Mouse (Mus musculus): Measurements from ENCODE around the gene Racgap1. TPM values are rescaled to one million over a fixed set of nuclear protein-coding genes. Genes with fewer than 3 reads are reported as not detected.

The Racgap1 gene
- total RNA-seq, 2 experiments from 2014 or later = 248 to 292 TPM

DNA sequence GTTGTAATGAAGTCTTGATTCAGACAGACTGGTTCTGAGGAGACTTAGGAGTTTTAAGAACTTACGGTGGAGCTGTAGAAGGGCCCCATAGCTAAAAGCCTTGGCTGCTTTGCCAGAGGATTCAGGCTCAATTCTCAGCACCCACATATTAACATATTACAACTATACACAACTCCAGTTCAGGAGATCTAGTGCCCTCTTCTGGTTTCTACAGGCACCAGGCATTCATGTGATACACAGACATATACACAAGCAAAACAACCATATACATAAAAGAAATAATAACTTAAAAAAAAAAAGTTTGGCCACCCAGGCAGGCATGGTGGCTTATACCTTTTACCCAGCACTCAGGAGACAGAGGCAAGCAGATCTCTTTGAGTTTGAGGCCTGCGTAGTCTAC lies 16.1 kb upstream of the Racgap1 start:
- no peak for ATAC-seq (replicated peaks; ENCODE audit: low FRiP score, poor library complexity, severe bottlenecking)

DNA sequence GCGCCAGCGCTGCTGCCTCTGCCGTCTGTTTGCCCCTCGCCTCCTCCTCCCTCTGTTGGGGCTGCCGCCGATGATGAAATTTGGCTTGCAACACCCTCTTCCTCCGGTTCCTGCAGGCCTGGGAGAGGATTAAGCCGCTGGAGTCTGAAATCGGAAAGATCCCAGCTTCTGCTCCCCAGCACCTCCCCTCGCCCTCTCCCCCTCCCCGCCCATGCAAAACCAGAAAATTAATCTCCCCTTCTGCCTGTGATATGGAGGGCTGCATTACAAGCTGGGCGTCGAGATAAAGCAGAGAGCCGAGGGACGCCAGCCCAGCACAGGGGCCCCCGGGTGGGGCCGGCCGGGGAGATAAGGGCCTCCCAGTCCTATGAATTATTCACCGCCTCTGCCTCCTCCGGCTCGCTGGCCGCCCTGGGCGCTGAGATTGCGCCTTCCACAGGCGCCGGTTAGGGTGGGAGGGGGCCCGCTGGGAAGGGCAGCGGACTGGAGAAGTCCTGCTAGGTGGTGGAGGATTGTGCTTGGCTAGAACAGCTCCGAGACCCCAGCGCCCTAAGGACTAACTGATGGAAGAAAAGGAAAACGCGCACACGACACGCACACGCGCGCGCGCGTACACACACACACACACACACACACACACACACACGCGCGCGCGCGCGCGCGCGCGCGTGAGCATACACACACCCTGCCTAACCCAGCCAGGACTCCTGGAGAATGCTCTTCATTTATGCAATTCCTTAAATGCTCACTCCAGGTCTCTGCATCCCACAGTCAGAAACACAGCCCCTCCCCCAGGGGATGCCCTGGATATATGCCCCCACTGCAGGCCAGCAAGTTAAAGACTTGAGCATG lies 13.4 kb upstream of the Racgap1 start:
- ATAC-seq (replicated peaks; ENCODE audit: low FRiP score, poor library complexity, severe bottlenecking) = peak; percentile 68

DNA sequence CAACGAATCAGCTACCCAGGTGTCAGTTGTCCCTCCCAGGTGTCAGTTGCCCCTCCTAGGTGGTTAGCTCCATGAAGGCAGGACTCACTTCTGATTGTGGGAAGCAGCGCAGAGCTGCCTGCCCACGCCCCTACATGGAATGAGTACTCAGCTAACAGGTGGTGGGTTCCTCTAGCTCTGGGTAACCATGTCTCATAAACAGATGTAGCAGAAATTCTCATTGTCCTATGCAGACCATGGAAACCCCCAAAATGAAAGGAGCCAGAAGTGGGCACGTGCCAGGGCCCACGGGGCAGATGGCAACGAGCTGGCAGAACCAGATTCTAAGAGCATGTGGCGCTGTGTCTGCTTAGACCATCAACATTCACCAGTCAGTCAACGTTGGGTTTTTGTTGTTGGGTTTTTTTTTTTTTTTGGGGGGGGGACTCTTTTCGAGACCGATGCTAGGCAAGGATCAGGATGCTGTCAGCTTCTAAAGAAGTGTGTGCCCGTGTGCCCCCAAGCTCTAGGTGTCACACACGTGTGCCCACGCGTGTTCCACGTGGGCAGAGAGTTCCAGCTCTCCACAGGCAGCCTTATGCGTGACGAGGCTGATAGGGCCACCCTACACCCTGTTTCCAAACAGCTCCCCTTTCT lies 12.6 kb upstream of the Racgap1 start:
- ATAC-seq (replicated peaks; ENCODE audit: low FRiP score, poor library complexity, severe bottlenecking) = no peak

DNA sequence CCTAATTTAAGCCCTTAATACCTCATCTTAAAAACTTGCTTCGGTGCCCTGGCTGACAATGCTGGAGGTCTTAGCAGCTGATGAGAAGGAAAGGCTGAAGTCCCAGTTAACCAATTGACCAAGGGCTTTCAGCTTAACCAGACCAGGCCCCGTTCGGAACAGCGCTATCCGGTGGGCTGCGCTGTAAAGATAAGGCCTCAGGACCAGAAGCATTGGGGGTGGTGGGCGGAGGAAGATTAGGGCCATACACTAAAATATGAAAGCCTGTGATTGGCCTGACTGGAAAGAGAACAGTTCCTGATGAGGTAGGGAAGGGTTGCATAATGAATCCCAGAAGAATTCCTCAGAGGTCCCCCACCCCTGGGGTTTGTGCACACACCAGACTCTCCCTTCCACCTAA lies 10.9 kb upstream of the Racgap1 start:
- no peak for ATAC-seq (replicated peaks; ENCODE audit: low FRiP score, poor library complexity, severe bottlenecking)

DNA sequence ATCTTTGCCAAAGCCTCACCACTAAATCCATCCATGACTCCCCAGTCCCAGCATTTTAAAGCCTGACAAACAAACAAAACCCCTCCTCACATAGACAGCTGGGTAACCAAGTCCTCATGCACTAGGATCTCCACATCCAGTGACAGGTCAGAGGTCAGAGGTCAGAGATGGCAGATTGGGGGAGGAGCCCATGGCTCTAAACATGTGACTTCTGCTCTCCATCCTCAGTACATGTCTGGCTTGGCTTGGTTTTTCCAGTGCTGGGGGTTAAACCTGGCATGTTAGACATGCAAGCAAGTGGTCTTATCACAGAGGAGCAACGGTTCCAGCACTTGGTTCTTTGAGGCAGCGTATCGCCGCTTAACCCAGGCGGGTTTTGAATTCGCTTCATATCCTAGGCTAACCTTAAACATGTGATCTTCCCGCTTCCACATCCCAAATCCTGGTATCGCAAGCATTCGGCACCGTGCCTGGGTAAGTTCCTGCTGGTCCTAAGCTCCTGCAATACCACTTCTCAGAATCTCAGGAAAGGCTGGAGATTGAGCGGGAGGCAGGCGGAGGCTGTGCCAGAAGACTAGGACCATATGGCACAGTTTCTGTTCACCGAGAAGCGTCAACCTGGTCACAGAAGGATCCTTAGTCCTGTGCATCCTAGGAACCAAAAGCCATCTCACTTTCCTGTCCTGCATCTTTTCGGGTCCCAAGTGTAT lies 9.8 kb upstream of the Racgap1 start:
- no peak for ATAC-seq (replicated peaks; ENCODE audit: low FRiP score, poor library complexity, severe bottlenecking)

DNA sequence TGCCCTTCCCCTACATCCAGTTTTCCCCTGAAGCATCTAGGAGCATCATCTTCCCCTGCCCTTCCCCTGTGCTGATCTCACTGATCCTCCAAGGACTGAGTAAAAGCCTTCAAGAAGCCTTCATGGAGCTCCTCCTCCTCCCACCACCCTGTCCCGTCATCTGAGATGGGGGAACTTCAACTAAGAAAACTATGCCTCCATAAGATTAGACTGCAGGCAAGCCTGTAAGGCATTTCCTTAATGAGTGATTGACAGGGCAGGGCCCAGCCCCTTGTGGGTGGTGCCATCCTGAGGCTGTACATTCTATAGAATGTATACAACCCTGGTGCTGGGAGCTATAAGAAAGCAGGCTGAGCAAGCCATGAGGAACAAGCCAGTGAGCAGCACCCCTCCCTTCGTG lies 7.0 kb upstream of the Racgap1 start:
- ATAC-seq (replicated peaks; ENCODE audit: low FRiP score, poor library complexity, severe bottlenecking) = no peak

DNA sequence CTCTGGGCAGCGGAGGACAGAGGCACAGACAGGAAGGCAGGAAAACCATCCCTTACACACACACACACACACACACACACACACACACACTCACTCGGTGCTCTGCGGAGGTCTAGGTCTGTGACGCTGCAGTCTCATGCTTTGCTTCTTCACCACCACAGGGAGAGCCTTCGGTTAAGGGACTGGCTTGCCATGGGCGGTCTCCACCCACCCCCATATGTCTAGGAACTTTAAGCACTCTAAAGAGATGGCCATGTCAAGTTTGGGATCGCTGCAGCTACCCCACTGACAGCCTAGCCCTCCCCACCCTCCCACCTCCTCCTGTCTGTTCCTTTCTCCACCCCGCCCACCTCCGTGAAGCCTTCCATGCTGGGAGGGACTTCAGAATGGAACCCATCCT lies 4.5 kb upstream of the Racgap1 start:
- ATAC-seq (replicated peaks; ENCODE audit: low FRiP score, poor library complexity, severe bottlenecking) = no peak

DNA sequence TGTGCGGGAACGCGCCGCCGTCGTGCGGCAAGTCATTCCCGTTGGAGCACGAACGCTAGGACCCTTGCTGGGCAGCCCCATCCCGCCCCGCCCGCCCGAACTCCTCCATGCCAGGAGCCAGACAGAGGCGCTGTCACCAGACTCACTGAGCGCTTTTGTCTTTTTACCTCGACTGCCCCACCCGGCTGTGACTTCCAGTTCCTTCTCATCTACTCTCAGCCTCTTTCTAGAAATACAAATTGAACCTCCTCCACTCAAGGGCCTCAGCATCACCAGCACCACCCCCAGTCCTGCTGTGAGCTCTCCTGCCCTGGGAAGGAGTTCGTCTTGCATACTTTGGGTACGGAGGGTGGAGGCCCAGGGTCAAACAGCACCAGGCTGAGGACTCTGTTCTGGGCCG lies 2.4 kb upstream of the Racgap1 start:
- no peak for ATAC-seq (replicated peaks; ENCODE audit: low FRiP score, poor library complexity, severe bottlenecking)

DNA sequence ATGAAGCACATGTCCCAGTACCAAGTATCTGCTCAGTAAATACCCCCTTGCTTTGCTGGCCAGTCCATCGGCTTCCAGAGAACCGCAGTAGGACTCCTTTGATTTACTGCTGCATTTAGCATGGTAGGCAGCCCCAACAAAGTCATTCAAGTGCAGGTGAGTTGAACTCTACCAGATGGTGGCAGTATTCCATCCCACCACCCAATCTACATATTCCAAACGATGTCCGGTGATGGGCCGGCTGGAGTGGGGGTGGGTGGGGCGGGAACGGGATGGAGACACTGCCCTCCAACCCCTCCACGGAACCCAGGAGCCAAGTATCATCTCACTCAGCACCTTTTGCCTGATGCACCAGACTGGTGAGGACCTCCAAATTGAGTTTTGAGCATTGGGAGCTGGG lies 1.8 kb upstream of the Racgap1 start:
- ATAC-seq (replicated peaks; ENCODE audit: low FRiP score, poor library complexity, severe bottlenecking) = no peak

DNA sequence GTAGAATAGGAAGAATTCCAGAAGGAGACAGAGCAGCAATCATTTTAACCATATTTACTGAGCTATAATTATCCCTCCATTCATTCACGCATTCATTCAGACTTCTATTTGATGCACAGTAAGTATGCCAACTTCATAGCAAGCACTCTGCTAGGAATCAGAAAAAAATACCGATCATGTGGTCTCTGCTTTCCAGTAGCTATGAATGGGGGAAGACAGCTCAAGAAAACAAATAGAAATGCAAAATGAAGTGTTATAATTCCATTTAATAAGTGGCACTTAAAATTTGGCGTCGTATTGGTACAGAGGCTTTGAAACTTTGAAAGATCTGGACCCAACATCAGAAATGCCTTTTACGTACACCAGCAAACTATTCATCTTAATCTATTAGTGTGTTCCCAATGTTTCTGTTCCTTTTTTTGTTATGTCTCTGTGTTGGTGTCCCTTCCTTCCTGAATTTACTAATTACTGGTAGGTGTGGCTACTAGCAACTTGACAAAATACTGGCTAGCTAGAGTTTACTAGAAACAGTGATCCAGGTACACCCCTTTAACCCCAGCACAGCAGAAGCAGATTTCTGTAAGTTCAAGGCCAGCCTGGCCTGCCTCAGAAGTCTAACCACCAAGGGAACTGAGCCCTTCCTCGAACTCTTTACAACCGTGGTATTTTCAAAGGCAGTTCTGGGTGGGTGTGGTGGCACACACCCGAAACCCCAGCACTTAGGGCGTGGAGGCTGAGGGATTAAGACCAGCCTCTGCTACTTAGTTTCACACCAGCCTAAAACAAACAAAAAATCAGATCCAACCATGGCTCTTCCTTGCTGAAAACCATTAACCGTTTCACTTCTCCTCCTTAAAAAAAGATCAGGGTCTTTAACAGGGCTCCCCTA lies 772 bp upstream of the Racgap1 start:
- peak; percentile 54 for ATAC-seq (replicated peaks; ENCODE audit: low FRiP score, poor library complexity, severe bottlenecking)

DNA sequence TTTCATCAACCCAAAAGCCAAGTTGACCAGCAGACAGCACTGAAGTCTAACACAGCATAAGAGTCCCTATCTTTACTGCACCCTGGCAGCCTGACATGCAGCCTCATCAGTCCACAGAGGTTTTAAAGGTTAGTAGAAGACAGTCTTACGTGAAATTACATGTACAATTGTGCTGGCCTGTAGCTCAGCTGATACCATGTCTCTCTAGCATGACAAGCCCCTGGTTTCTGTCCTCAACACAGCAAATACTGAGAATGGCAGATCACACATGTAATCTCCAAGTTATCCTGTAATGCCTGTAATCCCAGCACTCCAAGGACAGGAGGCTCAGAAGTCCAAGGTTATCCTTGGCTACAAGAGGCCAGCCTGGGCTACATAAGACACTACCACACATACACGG lies 1.2 kb downstream of the Racgap1 start:
- ATAC-seq (replicated peaks; ENCODE audit: low FRiP score, poor library complexity, severe bottlenecking) = 0 out of 2 replicates have a peak, but pooled peaks have one; percentile 10

DNA sequence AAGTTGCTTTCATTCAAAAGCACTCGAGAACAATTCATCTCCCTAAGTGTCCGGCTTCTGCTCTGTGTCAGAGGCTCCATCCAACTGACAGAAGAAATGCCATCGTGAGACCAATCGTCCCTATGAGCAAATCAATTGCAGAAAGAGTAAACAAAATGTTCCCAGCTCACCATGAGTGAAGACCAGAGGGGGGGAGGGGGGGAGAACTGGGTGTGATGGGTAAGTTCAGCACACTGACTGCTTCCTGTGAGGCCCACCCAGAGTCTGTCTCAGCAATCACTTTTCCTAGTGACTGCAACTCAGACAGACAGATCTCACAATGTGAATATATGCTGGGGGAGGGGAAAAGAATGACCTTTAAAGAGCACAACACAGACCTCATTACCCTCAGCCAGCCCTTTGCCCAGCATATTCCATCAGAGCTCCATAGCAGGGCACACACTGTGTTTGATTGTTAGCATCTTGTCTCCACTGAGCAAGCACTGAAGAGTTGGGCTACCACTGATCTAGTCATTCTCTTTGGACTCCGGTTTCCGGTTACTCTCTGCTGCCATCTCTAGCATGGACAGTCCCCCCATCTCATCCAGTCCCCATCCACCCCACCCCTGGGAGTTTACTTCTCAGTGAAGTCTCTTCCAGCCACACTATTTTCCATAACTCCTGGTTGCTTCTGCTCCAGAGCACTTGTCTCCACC lies 2.2 kb downstream of the Racgap1 start:
- no peak for ATAC-seq (replicated peaks; ENCODE audit: low FRiP score, poor library complexity, severe bottlenecking)

DNA sequence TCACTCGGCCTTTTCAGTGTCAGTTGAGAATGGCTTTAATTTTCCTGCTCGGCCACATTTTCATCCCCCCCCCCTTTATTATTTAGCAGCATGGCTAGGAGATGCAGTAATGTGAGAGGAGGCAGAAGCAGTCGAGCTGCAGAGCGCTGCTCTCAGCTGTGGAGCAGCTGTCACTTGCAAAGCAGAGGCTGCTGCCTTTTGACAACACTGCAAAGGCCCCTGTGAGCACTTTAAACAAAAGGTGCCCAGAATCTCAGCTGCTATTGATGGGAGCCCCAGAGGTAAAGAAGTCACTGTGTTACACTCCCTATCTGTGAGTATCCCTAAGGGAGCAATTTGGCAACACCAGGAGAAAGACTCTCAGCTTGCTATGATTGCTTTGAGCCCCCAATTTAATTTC lies 3.1 kb downstream of the Racgap1 start:
- ATAC-seq (replicated peaks; ENCODE audit: low FRiP score, poor library complexity, severe bottlenecking) = no peak

DNA sequence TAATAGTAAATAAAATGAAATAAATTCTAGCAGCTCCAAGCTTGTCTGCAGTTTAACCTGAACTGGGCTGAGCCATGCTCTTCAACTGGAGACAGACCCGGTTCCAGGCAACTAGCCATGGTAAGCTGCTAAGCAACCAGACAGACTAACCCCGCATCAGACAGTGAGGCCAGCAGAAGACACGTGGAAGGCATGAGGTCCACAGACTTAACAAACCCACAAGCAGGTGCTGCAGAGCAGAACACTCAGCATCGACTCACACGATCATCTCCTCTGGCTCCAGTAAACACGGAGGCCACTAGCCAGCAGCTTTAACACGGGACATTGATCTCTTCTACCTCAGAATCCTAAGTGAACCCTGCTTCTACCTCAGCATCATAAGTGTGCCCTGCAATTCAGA lies 6.7 kb downstream of the Racgap1 start:
- ATAC-seq (replicated peaks; ENCODE audit: low FRiP score, poor library complexity, severe bottlenecking) = no peak

DNA sequence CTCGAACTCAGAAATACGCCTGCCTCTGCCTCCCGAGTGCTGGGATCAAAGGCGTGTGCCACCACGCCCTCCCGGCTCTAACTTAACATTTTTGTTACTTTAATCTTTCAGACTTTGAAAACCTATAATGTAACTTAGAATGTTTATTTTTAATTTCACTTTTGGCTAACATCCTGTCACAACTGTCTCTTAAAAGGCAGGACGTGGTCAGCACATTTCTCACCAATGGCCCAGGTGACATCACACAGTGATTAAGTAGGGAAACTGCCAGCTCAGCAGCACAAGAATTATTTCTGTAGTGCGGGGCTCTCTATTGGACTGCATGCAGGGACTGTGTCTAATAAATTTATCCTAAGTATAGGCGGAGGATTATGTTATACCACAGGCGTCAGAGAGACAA lies 7.6 kb downstream of the Racgap1 start:
- ATAC-seq (replicated peaks; ENCODE audit: low FRiP score, poor library complexity, severe bottlenecking) = no peak

DNA sequence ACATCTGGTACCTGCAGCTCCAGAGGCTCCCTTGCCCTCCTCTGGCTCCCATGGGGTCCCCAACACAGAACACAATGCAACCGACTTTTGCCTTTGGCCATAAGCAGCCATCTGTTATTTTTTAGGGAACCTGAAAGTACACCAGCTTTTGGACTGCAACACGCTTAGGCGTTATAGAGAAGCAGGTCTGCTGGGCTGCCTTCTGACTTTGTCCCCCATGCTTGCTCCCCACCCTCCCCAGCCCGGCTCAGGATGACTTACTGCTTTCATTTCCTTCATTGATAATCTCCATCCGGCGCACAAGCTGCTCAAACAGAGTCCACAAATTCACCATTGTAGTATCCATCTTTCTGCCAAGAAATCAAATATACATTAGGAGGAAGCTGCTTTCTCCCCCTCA lies 8.8 kb downstream of the Racgap1 start:
- ATAC-seq (replicated peaks; ENCODE audit: low FRiP score, poor library complexity, severe bottlenecking) = no peak

DNA sequence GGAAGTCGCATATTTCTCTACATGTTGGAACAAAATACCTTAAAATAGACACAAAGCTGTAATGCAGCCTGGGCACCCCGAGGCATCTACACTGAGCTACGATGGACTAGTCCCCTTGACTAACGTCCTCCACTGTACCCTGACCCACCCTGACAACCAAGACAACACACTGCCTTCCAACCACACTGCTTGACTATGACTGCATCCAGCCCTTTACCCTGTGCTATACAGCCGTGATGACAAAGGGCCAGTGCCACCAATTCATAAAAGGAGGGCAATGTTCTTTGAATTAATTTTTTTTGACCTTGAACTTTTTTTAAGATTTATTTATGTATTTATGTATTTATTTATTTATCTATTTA lies 13.4 kb downstream of the Racgap1 start:
- ATAC-seq (replicated peaks; ENCODE audit: low FRiP score, poor library complexity, severe bottlenecking) = no peak

DNA sequence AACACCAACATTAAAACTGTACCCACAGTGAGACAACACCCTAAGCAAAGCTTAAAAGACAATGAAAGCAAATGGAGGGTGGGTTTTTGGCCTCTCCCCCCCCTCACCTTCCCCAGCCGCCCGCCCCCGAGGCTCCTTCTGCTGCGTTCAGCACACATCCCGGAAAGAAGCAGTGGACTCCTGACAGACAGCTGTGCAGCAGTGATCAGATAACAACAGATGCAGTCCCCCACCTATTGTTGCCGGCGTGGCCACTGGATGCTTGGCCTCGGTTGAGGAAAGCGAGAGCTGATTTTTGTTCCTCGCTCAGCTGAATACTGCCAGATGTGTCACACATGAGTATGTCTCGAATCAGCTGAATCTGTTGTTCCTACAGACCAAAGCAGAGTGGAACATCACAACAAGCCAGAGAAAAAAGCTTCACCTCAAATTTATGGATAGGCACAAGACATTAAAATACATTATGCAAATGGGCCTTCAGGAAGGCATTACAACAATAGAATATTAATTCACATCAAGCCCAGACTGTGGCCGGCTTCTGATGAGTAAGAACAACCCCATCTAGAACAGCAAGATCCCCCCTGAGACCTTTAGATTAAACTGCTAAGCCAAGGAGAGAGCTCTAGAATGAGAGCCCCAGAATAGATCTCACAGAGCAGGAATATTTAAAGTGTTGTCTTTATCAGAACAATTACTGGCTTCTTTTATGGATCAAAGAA lies 13.9 kb downstream of the Racgap1 start:
- no peak for ATAC-seq (replicated peaks; ENCODE audit: low FRiP score, poor library complexity, severe bottlenecking)

DNA sequence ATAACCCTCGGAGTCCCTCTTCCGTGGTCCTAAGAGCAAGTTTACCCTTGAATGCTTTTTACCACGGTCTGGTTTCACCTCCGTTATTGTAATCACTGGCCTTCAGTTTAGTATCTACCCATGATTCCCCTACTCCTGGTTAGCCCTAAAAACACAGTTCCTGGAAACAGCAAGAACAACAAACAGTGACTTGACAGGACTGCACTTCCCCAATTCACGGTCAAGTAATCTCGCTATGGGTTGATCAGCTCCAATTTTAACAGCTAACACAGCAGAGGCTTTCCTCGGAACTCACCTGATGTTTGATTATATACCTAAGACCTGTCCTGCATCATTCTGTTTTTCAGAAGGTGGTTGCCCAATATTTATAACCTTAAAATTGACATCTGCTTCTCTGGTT lies 16.8 kb downstream of the Racgap1 start:
- no peak for ATAC-seq (replicated peaks; ENCODE audit: low FRiP score, poor library complexity, severe bottlenecking)

Data from erythroid progenitor cell, adult 5-6 weeks (primary cell).